Mouse (Mus musculus): ENCODE measurements around the gene Cd79a. TPM values are rescaled to one million over a fixed set of nuclear protein-coding genes. Genes with fewer than 3 reads are reported as not detected.

The Cd79a gene
- polyA plus RNA-seq, 1 experiment: 0.15 TPM

DNA sequence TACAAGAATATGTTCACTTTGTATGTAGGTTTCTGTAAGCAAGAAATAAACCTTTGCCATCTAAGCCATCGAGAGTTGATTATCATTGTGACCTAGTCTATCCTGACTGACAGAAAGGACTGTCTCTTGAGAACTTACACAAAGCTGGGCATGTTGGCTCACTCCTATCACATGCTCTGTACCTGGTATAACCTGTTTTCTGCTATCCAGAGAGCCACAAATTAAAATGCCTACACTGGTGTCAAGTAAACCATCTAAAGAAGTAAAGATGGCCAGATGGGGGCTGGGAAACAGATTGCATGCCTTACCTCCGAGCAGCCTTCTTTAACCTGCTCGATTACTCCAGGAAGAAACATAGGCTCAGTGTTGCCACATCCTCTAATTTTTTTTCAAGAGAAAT, 19.6 kb upstream of the Cd79a start:
- no peak overlapping the region for H3K27ac ChIP-seq (ENCODE audit: control insufficient read depth, insufficient read depth, low read depth, low read length)
- H3K27me3 ChIP-seq (ENCODE audit: control insufficient read depth, insufficient read depth, low read length): no peaks in the 10 kb centered on the region
- no peak for TF ChIP-seq CTCF (IDR thresholded peaks at IDR 0.05; ENCODE audit: control insufficient read depth, insufficient read depth, insufficient replicate concordance, low read depth, low read length)
- no peak for TF ChIP-seq POLR2A (IDR thresholded peaks at IDR 0.05; ENCODE audit: control insufficient read depth, low read depth, low read length)
- H3K4me3 ChIP-seq (ENCODE audit: control insufficient read depth, low read depth, low read length): no peak overlapping the region
- no peaks in the 10 kb centered on the region; the same call in 1 of the 2 replicates for H3K4me1 ChIP-seq (ENCODE audit: control insufficient read depth, insufficient read depth, low read length)
- H3K36me3 ChIP-seq (ENCODE audit: control insufficient read depth, insufficient read depth, low read length): no peaks in the 10 kb centered on the region

DNA sequence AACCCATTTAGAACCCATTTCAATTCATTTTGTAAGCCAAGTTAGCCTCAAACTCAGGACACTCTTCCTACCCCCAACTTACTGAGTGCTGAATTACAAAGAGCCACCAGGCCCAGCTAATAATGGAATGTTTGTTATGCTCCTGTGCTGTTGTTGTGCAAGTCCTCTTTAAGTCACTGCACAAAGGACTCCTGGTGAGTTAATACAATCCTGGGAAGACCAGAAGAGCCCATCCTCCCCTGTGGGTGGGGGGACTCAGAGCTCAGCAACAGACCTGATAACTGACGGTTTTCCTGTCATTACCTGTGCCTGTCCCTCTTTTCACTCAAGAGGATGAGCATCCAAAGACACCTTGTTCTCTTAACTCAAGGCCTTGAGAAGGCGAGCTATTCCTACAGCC, 17.6 kb upstream of the Cd79a start:
- no peak for TF ChIP-seq CTCF (IDR thresholded peaks at IDR 0.05; ENCODE audit: control insufficient read depth, insufficient read depth, insufficient replicate concordance, low read depth, low read length)
- TF ChIP-seq POLR2A (IDR thresholded peaks at IDR 0.05; ENCODE audit: control insufficient read depth, low read depth, low read length): no peak
- Histone ChIP-seq H3K27ac (ENCODE audit: control insufficient read depth, insufficient read depth, low read depth, low read length) (no peak overlapping the region), H3K27me3 (ENCODE audit: control insufficient read depth, insufficient read depth, low read length) (no peaks in the 10 kb centered on the region)

DNA sequence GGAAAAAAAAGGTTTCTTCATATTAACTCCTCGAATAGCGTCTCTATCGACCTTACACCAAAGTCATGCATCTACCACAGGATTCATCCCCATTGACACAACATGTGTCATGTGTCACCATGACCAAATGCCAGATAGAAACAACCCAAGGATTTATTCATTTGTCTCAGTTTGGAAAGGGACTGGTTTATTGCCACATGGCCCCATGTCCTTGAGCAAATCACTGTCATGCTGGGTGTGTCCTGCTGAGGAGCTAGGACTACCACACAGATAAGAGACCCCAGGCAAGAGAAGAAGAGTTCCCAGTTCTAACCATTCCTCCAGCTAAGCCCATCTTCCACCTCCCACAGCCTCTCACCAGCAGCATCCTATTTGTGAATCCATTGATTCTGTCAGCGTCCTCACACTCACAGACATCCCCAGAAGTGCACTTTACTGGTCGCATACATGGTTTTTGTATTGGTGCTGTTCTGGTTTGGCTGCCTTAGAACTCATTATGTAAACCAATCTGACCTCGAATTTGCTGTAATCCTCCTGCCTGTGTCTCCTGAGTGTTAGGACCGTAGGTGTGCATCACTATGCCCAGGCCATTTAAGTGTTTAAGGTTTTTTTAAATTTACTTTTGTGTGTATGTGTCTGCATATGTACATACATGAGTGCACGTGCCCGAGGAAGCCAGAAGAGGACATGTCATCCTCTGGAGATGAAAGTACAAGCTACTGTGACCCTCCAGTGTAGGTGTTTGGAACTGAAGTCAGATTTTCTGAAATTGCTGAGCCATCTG, 14.6 kb upstream of the Cd79a start:
- no peak overlapping the region for H3K27ac ChIP-seq (ENCODE audit: control insufficient read depth, insufficient read depth, low read depth, low read length)
- H3K4me1 ChIP-seq (ENCODE audit: control insufficient read depth, insufficient read depth, low read length): peaks cover 9% of the 10 kb centered on the region
- H3K4me3 ChIP-seq (ENCODE audit: control insufficient read depth, low read depth, low read length): no peak overlapping the region; the same call in 1 of the 2 replicates
- TF ChIP-seq CTCF (IDR thresholded peaks at IDR 0.05; ENCODE audit: control insufficient read depth, insufficient read depth, insufficient replicate concordance, low read depth, low read length) (no peak), POLR2A (IDR thresholded peaks at IDR 0.05; ENCODE audit: control insufficient read depth, low read depth, low read length) (no peak)
- H3K36me3 ChIP-seq (ENCODE audit: control insufficient read depth, insufficient read depth, low read length): peaks cover 3% of the 10 kb centered on the region; the same call in 1 of the 2 replicates
- H3K27me3 ChIP-seq (ENCODE audit: control insufficient read depth, insufficient read depth, low read length): no peaks in the 10 kb centered on the region

More for the DNA sequence above, 17.6 kb upstream of the Cd79a start:
- Histone ChIP-seq H3K4me1 (ENCODE audit: control insufficient read depth, insufficient read depth, low read length) (no peaks in the 10 kb centered on the region; the same call in 1 of the 2 replicates), H3K36me3 (ENCODE audit: control insufficient read depth, insufficient read depth, low read length) (no peaks in the 10 kb centered on the region), H3K4me3 (ENCODE audit: control insufficient read depth, low read depth, low read length) (no peak overlapping the region)

DNA sequence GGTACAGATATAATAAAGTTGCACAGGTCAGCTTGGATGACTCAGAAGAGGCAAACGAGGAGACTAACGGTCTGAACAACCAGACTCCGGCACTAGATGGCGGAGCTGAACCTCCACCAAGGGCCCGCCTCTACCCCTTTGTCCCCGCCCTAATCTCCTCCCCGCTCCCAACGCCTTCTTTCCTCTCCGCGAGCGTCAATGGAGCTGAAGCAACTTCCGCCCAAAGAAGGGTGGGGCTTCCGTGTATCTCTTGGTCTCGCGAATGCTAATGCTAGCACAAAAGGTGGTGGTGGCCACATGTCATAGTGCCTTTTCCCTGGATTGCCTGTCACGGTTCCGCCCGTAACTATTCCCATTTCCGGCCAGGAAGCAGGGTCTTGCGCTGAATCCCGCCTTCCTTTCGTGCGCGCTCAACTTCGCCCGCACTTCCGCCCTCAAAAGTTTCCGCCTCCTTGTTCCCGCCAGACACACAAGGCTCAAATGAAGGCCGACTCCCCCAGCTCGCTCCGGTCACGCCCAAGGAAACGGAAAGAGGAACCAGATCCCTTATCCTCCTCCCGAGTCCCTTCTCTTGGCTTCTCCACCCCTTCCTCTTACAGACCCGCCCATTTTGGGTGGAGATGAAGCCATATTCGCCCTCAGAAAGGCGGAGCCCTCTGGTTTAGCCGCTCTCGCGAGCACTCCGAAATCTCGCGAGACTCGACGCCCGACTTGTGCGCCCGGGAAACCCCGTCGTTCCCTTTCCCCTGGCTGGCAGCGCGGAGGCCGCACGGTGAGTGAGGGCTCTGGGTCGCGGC, 13.1 kb upstream of the Cd79a start, which contains the start of gene Rps19:
TSS of gene Rps19 (plus strand) at position 476 of the 797 bp plus-strand sequence.
- TF ChIP-seq POLR2A (IDR thresholded peaks at IDR 0.05; ENCODE audit: control insufficient read depth, low read depth, low read length) (peak; percentile 88), CTCF (IDR thresholded peaks at IDR 0.05; ENCODE audit: control insufficient read depth, insufficient read depth, insufficient replicate concordance, low read depth, low read length) (no peak)
- Histone ChIP-seq H3K27me3 (ENCODE audit: control insufficient read depth, insufficient read depth, low read length) (no peaks in the 10 kb centered on the region), H3K36me3 (ENCODE audit: control insufficient read depth, insufficient read depth, low read length) (peaks cover 3% of the 10 kb centered on the region; the same call in 1 of the 2 replicates), H3K4me1 (ENCODE audit: control insufficient read depth, insufficient read depth, low read length) (peaks cover 9% of the 10 kb centered on the region), H3K27ac (ENCODE audit: control insufficient read depth, insufficient read depth, low read depth, low read length) (peak within 1 kb of the TSS; percentile 98), H3K4me3 (ENCODE audit: control insufficient read depth, low read depth, low read length) (peak within 1 kb of the TSS; percentile 90)

DNA sequence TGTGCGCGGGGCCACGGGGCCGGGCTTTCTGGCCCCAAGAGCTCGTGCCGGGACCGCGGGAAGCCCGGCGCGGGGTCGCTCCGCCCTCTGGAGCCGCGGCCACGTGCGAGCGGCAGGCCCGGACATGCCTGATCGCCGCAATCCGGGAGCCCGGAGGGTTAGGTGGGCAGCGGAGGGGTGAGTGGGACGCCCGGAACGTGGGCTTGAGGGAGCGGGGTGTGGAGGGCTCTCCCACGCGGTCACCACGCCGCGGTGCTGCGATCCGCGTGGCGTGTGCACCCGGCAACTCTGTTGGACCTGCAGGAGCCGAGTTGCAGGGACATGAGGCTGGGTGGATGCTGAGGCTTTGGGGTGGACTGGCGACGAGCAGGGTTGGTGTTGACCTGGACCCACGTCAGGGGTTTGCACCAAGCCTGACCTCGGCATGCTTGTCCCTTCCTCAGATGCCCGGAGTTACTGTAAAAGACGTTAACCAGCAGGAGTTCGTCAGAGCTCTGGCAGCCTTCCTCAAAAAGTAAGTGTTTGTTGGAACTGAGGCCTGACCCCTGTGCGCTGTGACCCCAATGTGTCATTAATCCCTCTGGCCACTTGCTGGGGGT, 12.4 kb upstream of the Cd79a start:
- Histone ChIP-seq H3K4me3 (ENCODE audit: control insufficient read depth, low read depth, low read length) (peak overlapping the region; percentile 90), H3K27ac (ENCODE audit: control insufficient read depth, insufficient read depth, low read depth, low read length) (peak overlapping the region; percentile 98), H3K27me3 (ENCODE audit: control insufficient read depth, insufficient read depth, low read length) (no peaks in the 10 kb centered on the region), H3K4me1 (ENCODE audit: control insufficient read depth, insufficient read depth, low read length) (peaks cover 9% of the 10 kb centered on the region), H3K36me3 (ENCODE audit: control insufficient read depth, insufficient read depth, low read length) (peaks cover 3% of the 10 kb centered on the region; the same call in 1 of the 2 replicates)
- TF ChIP-seq CTCF (IDR thresholded peaks at IDR 0.05; ENCODE audit: control insufficient read depth, insufficient read depth, insufficient replicate concordance, low read depth, low read length): no peak
- no peak; the same call in 1 of the 2 replicates for TF ChIP-seq POLR2A (IDR thresholded peaks at IDR 0.05; ENCODE audit: control insufficient read depth, low read depth, low read length)

DNA sequence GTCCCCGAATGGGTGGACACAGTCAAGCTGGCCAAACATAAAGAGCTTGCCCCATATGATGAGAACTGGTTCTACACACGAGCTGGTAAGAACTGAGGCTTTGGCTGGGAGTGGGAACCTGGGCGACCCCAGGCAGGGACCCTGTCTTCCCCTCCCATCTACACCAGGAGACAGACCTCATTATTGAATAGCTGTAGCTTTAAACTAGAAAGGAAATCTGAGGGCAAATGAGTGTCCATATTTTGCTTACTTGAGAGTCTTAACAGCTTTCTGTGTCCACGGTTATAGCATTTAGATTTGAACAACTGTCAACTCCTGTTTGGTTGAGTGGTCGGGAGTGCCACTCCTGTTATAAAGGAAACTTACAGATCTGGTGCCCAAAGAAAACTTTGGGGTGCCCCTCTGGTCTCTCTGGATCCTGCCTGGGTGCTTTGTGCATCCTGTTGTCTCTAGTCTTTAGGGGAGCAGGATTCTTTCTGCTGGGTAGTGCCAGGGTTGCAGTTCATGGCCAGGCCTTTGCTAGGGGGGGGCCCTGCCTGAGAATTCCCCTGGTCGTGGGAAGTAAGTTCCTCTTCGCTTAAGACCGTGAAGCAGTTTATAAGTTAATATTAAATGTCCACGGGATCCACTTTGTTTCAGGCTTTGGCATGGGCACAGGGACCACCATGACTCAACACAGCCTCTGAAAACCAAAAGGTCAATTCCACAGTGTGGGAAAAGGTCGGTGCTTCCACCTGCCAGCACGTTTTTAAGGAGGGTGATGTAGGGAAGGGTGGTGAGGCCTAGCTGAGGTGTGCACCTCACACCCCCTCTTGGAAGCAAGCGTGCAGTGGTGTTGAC, 11.5 kb upstream of the Cd79a start:
- H3K27me3 ChIP-seq (ENCODE audit: control insufficient read depth, insufficient read depth, low read length): no peaks in the 10 kb centered on the region
- H3K4me1 ChIP-seq (ENCODE audit: control insufficient read depth, insufficient read depth, low read length): peaks cover 9% of the 10 kb centered on the region
- no peak for TF ChIP-seq CTCF (IDR thresholded peaks at IDR 0.05; ENCODE audit: control insufficient read depth, insufficient read depth, insufficient replicate concordance, low read depth, low read length)
- TF ChIP-seq POLR2A (IDR thresholded peaks at IDR 0.05; ENCODE audit: control insufficient read depth, low read depth, low read length): peak; percentile 9; the same call in 1 of the 2 replicates
- peak overlapping the region; percentile 90; the same call in 1 of the 2 replicates for H3K4me3 ChIP-seq (ENCODE audit: control insufficient read depth, low read depth, low read length)
- H3K27ac ChIP-seq (ENCODE audit: control insufficient read depth, insufficient read depth, low read depth, low read length): no peak overlapping the region
- H3K36me3 ChIP-seq (ENCODE audit: control insufficient read depth, insufficient read depth, low read length): peaks cover 3% of the 10 kb centered on the region; the same call in 1 of the 2 replicates
